Mouse (Mus musculus) thymus, postnatal 36 days (tissue): ENCODE data around the gene Gm1604a.
"Not testable (repeated sequence)": the region's sequence is repeated elsewhere in the genome, so short reads cannot be mapped to it uniquely, and the experiment has no call there.

Experiments used
- DNase-seq, 2 experiments: peaks; one replicate each; pipeline ENCODE4 v3.0.0; 2022; ENCODE audit warnings: mixed read lengths in 2 of 2

Gm1604a gene

GRCm38 (mm10) chr17:7025257-7025656 is at the start of gene Gm1604a:
Gene Gm1604a (plus strand): TSS chr17:7025568.
- not testable (repeated sequence) for DNase-seq

- peak; percentile 73 to 83 for DNase-seq
Measured at GRCm38 (mm10) chr17:6978287-6979248, 46.8 kb upstream of the Gm1604a start, which contains the start of gene Gm49721. Gene Gm49721 (plus strand): TSS chr17:6978904.

GRCm38 (mm10) chr17:6979380-6979779 is 46.0 kb upstream of the Gm1604a start:
- not testable (repeated sequence) for DNase-seq

DNA sequence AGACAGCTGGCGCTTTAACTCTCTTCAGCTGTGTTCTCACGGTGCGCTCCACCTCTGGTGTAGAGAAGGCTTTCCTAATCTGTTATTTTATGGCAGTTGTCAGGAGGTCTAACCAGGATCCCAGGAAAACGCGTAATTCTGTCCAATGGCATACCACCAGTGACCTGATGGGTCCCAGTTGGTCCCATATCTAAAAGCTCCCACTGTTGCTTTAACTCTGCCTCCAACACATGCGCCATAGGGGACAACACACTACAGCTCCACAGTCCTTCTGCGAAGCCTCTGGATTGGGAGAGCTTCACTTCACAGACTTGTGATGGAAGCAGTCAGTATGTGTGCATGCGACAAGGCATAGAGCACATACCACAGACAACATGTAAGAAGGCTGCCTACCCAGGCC is 45.2 kb upstream of the Gm1604a start:
- not testable (repeated sequence) for DNase-seq

- not testable (repeated sequence) for DNase-seq
Measured at GRCm38 (mm10) chr17:6986118-6986517, 39.2 kb upstream of the Gm1604a start.

DNA sequence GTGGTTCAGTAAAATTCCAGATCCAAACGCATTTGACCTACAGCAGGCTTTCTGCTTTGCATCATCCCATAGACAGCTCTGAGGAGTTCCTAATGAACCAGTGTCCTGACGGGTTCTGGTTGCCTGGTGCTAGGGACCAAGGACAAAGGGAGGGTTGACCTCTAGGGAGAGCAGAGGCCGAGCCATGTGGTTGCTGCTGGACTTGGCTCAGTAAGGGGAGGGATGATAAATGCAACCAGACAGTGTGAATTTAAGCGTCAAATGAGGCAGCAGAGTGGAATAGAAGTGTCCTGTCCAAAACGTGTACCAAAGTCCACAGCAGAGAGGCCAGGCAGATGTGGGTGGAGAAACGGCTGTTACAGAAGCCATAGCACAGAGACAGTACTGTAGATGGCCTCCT is 29.9 kb upstream of the Gm1604a start:
- not testable (repeated sequence) for DNase-seq

DNA sequence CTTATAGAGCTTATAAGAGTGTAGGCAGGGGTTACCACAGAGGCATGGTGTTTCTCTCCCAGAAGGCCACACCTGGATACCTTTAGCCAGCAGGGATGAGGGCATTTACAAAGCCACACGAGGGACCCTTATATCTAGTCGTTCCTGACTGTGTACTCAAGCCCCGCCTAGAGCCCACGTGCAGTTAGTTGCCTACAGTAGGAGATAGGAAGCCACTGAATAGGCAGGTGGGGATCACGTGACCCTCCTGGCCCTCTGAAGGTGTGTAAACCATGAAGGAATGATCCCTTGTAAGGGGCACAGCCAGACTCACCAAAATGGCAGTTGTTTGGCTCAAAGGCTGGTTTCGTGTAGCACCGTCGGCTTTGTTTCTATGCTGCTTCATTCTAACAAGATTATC is 28.5 kb upstream of the Gm1604a start:
- not testable (repeated sequence) for DNase-seq

- not testable (repeated sequence) for DNase-seq
Measured at GRCm38 (mm10) chr17:6997778-6998490, 27.4 kb upstream of the Gm1604a start.

GRCm38 (mm10) chr17:7001790-7002585 is 23.4 kb upstream of the Gm1604a start:
- not testable (repeated sequence) for DNase-seq

DNA sequence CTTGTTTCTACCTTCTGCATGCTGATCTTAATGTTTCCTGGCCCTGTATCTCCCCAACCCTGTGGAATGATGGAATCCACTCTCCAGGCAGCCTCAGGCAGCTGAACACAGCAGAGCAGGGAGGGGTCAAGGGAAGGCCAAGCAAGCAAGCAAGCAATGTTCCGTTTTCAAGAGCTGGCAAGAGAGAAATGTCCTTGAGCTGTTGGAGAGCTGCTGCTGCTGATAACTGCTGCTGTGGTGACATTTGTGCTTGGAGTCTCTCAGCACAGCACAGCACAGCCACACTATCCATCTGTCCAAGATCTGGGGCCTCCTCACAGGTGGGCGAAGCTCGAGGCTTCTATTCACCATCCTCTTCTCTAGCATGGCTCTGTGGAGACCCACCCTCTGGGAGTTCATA is 22.0 kb upstream of the Gm1604a start:
- DNase-seq: not testable (repeated sequence)

DNA sequence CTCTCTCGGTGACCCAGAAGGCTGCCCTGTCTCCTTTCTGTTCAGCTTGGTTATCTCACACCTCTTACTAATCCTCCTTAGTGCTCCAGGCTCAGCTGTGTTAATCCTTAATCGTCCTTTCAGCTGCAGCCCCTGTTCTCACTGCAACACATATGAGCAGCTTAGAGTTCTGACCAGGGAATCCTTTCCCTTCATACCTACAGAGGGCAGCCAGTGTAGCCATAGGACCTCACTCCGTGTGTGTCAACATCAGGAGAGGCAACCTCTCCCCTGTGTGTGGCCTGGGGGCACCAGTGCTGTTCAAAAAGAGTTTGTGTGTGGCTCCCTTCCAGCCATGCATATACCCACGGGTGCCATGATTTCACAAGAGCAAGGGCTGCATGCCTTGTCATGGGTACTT is 19.7 kb upstream of the Gm1604a start:
- not testable (repeated sequence) for DNase-seq

DNA sequence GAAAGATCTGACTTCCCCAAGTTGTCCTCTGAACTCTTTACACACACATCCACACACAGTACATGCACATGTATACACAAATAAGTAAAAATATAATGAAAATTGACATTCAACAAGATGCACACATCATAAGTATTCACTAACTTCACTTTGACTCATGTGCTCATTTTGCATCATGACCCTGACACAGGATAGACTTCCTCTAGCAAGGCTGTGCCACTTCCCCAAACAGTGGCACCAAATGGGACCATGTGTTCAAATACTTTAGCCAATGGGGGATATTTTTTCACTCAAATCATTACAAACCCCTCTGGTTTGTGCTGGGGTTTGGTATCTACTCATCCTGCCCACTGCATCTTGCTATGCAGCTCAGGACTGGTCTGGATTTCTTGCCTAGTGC is 16.5 kb upstream of the Gm1604a start:
- not testable (repeated sequence) for DNase-seq

- not testable (repeated sequence) for DNase-seq
Measured at GRCm38 (mm10) chr17:7009440-7009839, 15.9 kb upstream of the Gm1604a start.

- not testable (repeated sequence) for DNase-seq
Measured at GRCm38 (mm10) chr17:7009901-7010300, 15.5 kb upstream of the Gm1604a start.

- not testable (repeated sequence) for DNase-seq
Measured at GRCm38 (mm10) chr17:7014190-7014589, 11.2 kb upstream of the Gm1604a start.

DNA sequence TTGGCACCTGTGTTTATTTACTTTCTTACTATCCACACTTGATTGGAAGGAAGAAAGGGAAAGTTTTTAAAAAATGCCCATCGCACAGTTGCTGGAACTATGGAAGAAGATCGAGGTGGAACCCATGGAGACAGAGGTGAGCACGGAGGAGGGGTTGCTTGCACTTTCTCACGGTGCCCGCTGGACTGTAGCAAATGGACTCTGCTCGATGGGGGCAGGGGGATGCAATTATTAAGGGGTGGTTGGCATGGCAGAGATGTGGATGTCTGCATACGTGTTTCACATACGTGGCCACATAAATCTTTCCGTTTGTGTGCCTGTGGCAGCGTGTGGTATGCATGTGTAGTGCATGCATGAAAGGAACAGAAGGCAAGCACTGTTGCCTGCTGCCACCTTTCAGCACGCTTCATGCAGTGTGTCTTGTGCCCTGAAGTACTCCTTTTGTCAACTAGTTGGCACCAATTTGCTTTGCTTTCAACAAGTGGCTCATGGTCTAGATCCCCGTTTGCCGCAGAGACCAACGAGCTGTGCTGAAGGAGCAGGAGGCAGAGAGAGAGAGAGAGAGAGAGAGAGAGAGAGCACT is 487 bp downstream of the Gm1604a start:
- DNase-seq: not testable (repeated sequence)

DNA sequence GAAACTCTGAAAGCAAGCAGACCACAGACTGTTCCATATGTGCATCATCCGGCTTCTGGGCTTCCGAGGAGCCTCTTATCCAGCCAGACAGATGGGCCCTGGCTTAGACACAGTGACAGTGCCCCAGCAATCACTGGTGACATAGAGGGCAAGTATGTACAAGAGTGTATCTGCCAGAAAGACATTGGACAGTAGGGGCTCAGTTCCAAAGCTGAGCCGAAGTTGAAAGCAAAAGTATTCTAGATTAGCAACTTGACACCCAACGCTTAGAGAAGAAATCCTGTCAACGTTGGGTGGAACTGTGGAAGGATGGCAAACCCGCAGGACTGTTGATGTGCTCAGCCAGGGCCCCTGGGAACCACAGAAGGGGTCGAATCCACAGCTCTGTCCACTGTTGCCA is 4.8 kb downstream of the Gm1604a start:
- DNase-seq: not testable (repeated sequence)

- DNase-seq: not testable (repeated sequence)
Measured at GRCm38 (mm10) chr17:7030622-7031174, 5.3 kb downstream of the Gm1604a start.

GRCm38 (mm10) chr17:7033192-7034166 is 8.1 kb downstream of the Gm1604a start:
- not testable (repeated sequence) for DNase-seq

- DNase-seq: not testable (repeated sequence)
Measured at GRCm38 (mm10) chr17:7068997-7069539, 43.7 kb downstream of the Gm1604a start.
